8 mouse cellular contexts compared by ENCODE assay signal in genomic region chr16:20804601-20805017, GRCm38 (mm10).
DNase-seq lines count a peak whose midpoint lies in the region; ATAC-seq lines count a peak whose summit lies in the region.

No protein-coding gene starts in this region.

- H3K4me2 ChIP-seq in intestine, embryonic 15.5 days (replicated peaks): peak overlapping the region; percentile 72

- H3K27me3 ChIP-seq in intestine, embryonic 15.5 days (replicated peaks): no peaks in the 10 kb centered on the region

- no peak overlapping the region for H3K9ac ChIP-seq in intestine, embryonic 15.5 days

- ATAC-seq in intestine, embryonic 15.5 days: peak; percentile 88

- H3K36me3 ChIP-seq in intestine, embryonic 15.5 days: no peaks in the 10 kb centered on the region

- peak overlapping the region; percentile 70; the same call in 1 of the 2 replicates for H3K27ac ChIP-seq in intestine, embryonic 15.5 days

- peak; percentile 85 for DNase-seq in adrenal gland, adult 2 months
- peak; percentile 66 for DNase-seq in embryo, embryonic 11.5 days (ENCODE audit: low read depth, low spot score)
- peak; percentile 63 to 69 for DNase-seq in gastrocnemius, postnatal 36 days
- DNase-seq in left cerebral cortex, postnatal 25 days (ENCODE audit: low spot score in 2 of 2): peak; percentile 71 to 82
- peak; percentile 86 for DNase-seq in mesoderm, embryonic 11.5 days (ENCODE audit: low read depth, low spot score)
- DNase-seq in right cerebral cortex, postnatal 25 days: peak; percentile 68
- peak; percentile 72 to 77 for DNase-seq in urinary bladder, postnatal 36 days (ENCODE audit: low spot score in 2 of 2)

- peak overlapping the region; percentile 32 for H3K4me3 ChIP-seq in intestine, embryonic 15.5 days (replicated peaks)

- WGBS in intestine, embryonic 15.5 days: under 1% methylated on average over 9 of the region's 10 CpGs

- H3K9me3 ChIP-seq in intestine, embryonic 15.5 days: no peaks in the 10 kb centered on the region

- peaks cover 15% of the 10 kb centered on the region; the same call in 1 of the 2 replicates for H3K4me1 ChIP-seq in intestine, embryonic 15.5 days (replicated peaks)

- intact Hi-C loops in gastrocnemius, postnatal 36 days (cut with DNase I): loop anchor here (5.0 to 10.0 kb wide), 3 partner anchors 93 to 393 kb away; no protein-coding TSS in a partner anchor
- intact Hi-C loops in left cerebral cortex, postnatal 25 days (cut with DNase I): loop anchor here (2.0 kb wide), 1 partner anchor 92 kb away; no protein-coding TSS in a partner anchor

Comparison
In these comparisons a context has a peak if more than half of its experiments do, and no peak if none do; other contexts are left out.
1. Peak in every context shown above with its lines: DNase-seq, ATAC-seq, H3K4me3 ChIP-seq and H3K27ac ChIP-seq.